Mouse (Mus musculus) embryonic fibroblast, embryonic 13.5 days (primary cell): Measurements from ENCODE around the gene Zwilch. TPM values are rescaled to one million over a fixed set of nuclear protein-coding genes. Genes with fewer than 3 reads are reported as not detected.

Source experiments
- H3K27ac ChIP-seq: 2 replicates; pipeline ENCODE4 v1.5.1; 2012; ENCODE audit warnings: low read length, control low read depth, inconsistent platforms; ENCODE audit not compliant: insufficient read depth
- H3K4me1 ChIP-seq: 2 replicates; pipeline ENCODE4 v1.6.1; 2011; ENCODE audit warnings: low read length; ENCODE audit not compliant: control insufficient read depth, insufficient read depth
- H3K4me3 ChIP-seq: 2 replicates; pipeline ENCODE4 v1.5.1; 2011; ENCODE audit warnings: mild to moderate bottlenecking, control low read depth, low read length; ENCODE audit not compliant: insufficient read depth
- CTCF ChIP-seq: IDR thresholded peaks from 2 replicates; pipeline ENCODE4 v1.5.1; 2011; ENCODE audit warnings: mild to moderate bottlenecking, control low read depth, low read length, moderate library complexity, borderline replicate concordance; ENCODE audit not compliant: insufficient read depth
- POLR2A ChIP-seq: IDR thresholded peaks from 2 replicates; pipeline ENCODE4 v1.6.1; 2011; ENCODE audit warnings: low read depth, mild to moderate bottlenecking, control low read depth, low read length, moderate library complexity
- polyA plus RNA-seq: library from polyadenylated mRNA; stranded (reverse); fragments of >200 nt; gene quantifications from 2 replicates; pipeline ENCODE4 v1.2.4, GENCODE M21; 2011; ENCODE audit warnings: low read depth; ENCODE audit not compliant: missing spikeins, insufficient read length

The Zwilch gene
- polyA plus RNA-seq: 26.9 and 39.7 TPM in 2 replicates

- peaks cover 2% of the 10 kb centered on the region; the same call in 1 of the 2 replicates for H3K4me1 ChIP-seq
- H3K27ac ChIP-seq: peak within 1 kb of the TSS; percentile 99
- peak within 1 kb of the TSS; percentile 93 for H3K4me3 ChIP-seq
- TF ChIP-seq POLR2A (peak; percentile 97), CTCF (no peak)
Observed at GRCm38 (mm10) chr9:64172816-64173665, at the start of gene Zwilch, which contains the start of gene Rpl4. Gene Zwilch (minus strand): TSS chr9:64173104. Gene Rpl4 (plus strand): TSS chr9:64173375.

- Histone ChIP-seq H3K27ac (no peak overlapping the region), H3K4me1 (peaks cover 7% of the 10 kb centered on the region; the same call in 1 of the 2 replicates), H3K4me3 (no peak overlapping the region)
- TF ChIP-seq POLR2A: no peak
- TF ChIP-seq CTCF: no peak
Observed at GRCm38 (mm10) chr9:64222098-64222497, 49.2 kb upstream of the Zwilch start.

- Histone ChIP-seq H3K4me1 (peaks cover 8% of the 10 kb centered on the region; the same call in 1 of the 2 replicates), H3K4me3 (no peak overlapping the region), H3K27ac (no peak overlapping the region)
- TF ChIP-seq POLR2A (no peak), CTCF (no peak)
Observed at GRCm38 (mm10) chr9:64221480-64221879, 48.6 kb upstream of the Zwilch start.

DNA sequence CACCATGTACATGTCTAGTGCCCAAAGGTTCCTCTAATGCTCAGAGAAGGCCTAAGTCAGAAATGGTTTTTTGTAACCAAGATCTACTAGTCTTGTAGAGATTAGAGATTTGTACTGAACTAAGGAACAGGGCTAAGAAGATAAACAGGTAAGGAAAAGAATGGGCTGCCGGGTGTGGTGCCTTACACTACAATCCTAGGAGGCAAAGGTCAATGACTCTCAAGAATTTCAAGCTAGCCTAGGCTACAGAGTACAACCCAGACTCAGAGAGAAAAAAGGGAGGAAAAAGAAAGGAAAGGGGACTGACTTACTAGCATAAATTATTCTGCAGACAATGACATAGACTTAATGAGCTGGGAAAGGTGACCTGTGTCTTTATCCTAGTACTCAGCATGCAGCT lies 47.7 kb upstream of the Zwilch start:
- Histone ChIP-seq H3K27ac (no peak overlapping the region), H3K4me3 (no peak overlapping the region), H3K4me1 (0 out of 2 replicates have a peak, but pooled peaks cover 9% of the 10 kb centered on the region)
- TF ChIP-seq CTCF: no peak
- TF ChIP-seq POLR2A: no peak

- Histone ChIP-seq H3K4me3 (no peak overlapping the region), H3K27ac (no peak overlapping the region), H3K4me1 (0 out of 2 replicates have a peak, but pooled peaks cover 9% of the 10 kb centered on the region)
- TF ChIP-seq CTCF (no peak), POLR2A (no peak)
Observed at GRCm38 (mm10) chr9:64219772-64220420, 47.0 kb upstream of the Zwilch start.

DNA sequence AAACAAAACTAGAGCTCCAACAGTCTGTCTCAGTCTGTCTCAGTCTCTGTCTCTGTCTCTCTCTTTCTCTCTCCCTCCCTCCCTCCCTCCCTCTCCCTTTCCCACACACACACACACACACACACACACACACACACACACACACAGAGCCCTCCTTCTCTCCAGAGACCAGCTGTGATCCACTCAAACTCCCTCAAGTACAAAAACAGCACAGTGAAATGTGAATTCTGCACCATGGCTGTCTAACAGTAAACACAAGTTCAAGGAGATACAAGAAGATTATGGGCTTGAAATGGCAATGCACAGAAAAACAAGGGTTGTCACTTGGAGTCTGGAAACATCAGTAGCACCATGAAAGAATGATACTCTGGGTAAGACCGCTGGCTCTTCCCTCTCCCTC lies 46.4 kb upstream of the Zwilch start:
- Histone ChIP-seq H3K4me3 (no peak overlapping the region), H3K27ac (no peak overlapping the region), H3K4me1 (0 out of 2 replicates have a peak, but pooled peaks cover 9% of the 10 kb centered on the region)
- no peak for TF ChIP-seq POLR2A
- TF ChIP-seq CTCF: no peak

- Histone ChIP-seq H3K4me1 (0 out of 2 replicates have a peak, but pooled peaks cover 9% of the 10 kb centered on the region), H3K4me3 (no peak overlapping the region), H3K27ac (no peak overlapping the region)
- TF ChIP-seq POLR2A: no peak
- no peak for TF ChIP-seq CTCF
Observed at GRCm38 (mm10) chr9:64217887-64218286, 45.0 kb upstream of the Zwilch start.

DNA sequence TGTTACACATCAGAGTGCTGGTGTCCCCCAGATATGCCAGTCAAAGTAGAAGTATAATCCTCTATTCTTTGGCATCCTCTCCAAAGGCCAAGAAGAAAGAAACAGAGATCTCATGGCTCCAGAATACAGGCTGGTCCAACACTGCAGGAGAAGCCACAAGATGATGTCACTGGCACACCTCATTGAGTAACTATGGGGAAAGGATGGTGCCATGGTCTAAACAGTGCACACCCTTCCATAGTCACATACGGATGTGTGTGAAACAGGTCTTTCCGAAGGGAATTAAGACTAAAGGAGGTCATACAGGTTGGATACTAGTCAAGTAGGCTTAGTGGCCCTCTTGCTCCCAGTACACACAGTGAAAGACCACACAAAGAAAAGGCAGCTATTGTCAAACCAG lies 43.7 kb upstream of the Zwilch start:
- 0 out of 2 replicates have a peak, but pooled peaks cover 9% of the 10 kb centered on the region for H3K4me1 ChIP-seq
- no peak for TF ChIP-seq POLR2A
- no peak for TF ChIP-seq CTCF
- no peak overlapping the region for H3K27ac ChIP-seq
- H3K4me3 ChIP-seq: no peak overlapping the region

GRCm38 (mm10) chr9:64216090-64216489 lies 43.2 kb upstream of the Zwilch start:
- Histone ChIP-seq H3K4me3 (no peak overlapping the region), H3K4me1 (0 out of 2 replicates have a peak, but pooled peaks cover 9% of the 10 kb centered on the region), H3K27ac (no peak overlapping the region)
- TF ChIP-seq POLR2A (no peak), CTCF (no peak)

- TF ChIP-seq POLR2A (no peak), CTCF (no peak)
- no peak overlapping the region for H3K27ac ChIP-seq
- no peak overlapping the region for H3K4me3 ChIP-seq
- H3K4me1 ChIP-seq: 0 out of 2 replicates have a peak, but pooled peaks cover 9% of the 10 kb centered on the region
Observed at GRCm38 (mm10) chr9:64214452-64214851, 41.5 kb upstream of the Zwilch start.
